Mouse (Mus musculus): ENCODE data around the gene Zfp524. TPM values are rescaled to one million over a fixed set of nuclear protein-coding genes. Genes with fewer than 3 reads are reported as not detected.

Zfp524 gene
- polyA plus RNA-seq, 1 experiment = 15.7 TPM

DNA sequence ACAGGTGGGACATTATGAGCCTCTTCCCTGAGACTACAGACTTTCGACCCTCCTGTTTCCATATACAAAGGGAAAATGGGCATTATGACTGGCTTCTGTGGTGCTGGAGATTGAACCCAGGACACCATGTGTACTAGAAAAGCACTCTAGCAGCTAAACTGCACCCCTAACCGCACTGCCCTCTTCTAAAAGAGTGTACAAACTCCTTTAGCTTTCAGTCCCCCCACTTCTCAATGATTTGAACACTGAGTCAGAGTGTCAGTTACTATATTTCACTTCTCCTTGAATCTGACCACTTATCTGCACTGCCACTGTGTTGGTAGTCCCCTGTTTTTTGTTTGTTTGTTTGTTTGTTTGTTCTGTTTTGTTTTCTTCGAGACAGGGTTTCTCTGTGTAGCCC lies 19.6 kb downstream of the Zfp524 start, which contains the start of gene 4632433K11Rik:
Gene 4632433K11Rik (plus strand): TSS at position 301 of the 400 bp plus-strand sequence.
- H3K36me3 ChIP-seq (ENCODE audit: control insufficient read depth, insufficient read depth) = peaks cover 12% of the 10 kb centered on the region
- no peak within 1 kb of the TSS for H3K4me2 ChIP-seq (ENCODE audit: low read depth)
- H3K79me2 ChIP-seq (ENCODE audit: control insufficient read depth, insufficient read depth) = no peaks in the 10 kb centered on the region
- H3K27me3 ChIP-seq (ENCODE audit: control insufficient read depth, insufficient read depth, insufficient read length) = no peaks in the 10 kb centered on the region
- no peak for TF ChIP-seq MYOD1 (IDR thresholded peaks at IDR 0.05; ENCODE audit: control insufficient read depth in 1 of 3, insufficient read length in 2 of 3, low read depth in 2 of 3)
- no peak within 1 kb of the TSS for H3K4me3 ChIP-seq
- H3ac ChIP-seq (ENCODE audit: control insufficient read depth, insufficient read length) = no peak within 1 kb of the TSS

DNA sequence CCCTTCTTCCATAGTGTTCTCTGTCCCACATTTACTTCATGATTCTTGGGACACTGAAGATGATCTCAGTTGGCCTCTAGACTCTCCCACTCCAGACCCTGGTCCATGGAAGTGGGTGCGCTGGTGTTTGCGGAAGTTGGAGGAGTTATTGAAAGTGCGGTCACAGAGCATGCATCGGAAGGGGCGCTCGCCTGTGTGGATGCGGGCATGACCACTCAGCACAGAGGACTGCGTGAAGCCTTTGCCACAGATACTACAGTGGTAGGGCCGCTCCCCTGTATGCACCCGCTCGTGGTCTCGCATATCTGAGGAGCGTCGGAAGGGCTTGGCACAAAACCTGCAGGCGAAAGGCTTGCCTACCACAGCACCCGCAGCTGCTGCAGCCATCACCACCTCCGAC lies 21.4 kb downstream of the Zfp524 start:
- Histone ChIP-seq H3K4me3 (no peak overlapping the region), H3K79me2 (ENCODE audit: control insufficient read depth, insufficient read depth) (no peaks in the 10 kb centered on the region), H3K27me3 (ENCODE audit: control insufficient read depth, insufficient read depth, insufficient read length) (no peaks in the 10 kb centered on the region), H3ac (ENCODE audit: control insufficient read depth, insufficient read length) (no peak overlapping the region), H3K4me2 (ENCODE audit: low read depth) (no peak overlapping the region), H3K36me3 (ENCODE audit: control insufficient read depth, insufficient read depth) (peaks cover 12% of the 10 kb centered on the region)
- TF ChIP-seq POLR2AphosphoS2 (IDR thresholded peaks at IDR 0.05; ENCODE audit: insufficient read length, low read depth) (peak; percentile 55), TCF3 (IDR thresholded peaks at IDR 0.05; ENCODE audit: insufficient read length, low read depth) (no peak)

DNA sequence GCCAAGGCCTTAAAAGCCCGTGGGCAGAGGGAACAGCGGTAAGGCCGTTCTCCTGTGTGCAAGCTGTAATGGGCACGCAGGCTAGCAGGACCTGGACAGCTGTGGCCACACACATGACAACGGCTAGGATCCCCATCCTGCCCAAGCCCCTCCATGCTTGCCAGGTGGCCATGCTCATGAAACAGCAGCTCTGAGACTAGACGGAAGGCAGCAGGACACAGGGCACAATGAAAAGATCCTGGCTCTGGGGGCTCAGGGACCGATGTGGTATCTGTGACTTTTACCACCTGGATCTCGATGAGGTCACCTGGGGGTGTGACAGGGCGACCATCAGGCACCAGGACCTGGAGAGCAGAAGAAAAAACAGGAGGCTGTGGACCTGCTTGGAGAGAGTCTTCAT lies 21.9 kb downstream of the Zfp524 start:
- H3K4me2 ChIP-seq (ENCODE audit: low read depth) = no peak overlapping the region
- no peak overlapping the region for H3ac ChIP-seq (ENCODE audit: control insufficient read depth, insufficient read length)
- no peaks in the 10 kb centered on the region for H3K27me3 ChIP-seq (ENCODE audit: control insufficient read depth, insufficient read depth, insufficient read length)
- no peaks in the 10 kb centered on the region for H3K79me2 ChIP-seq (ENCODE audit: control insufficient read depth, insufficient read depth)
- TF ChIP-seq MYOG (IDR thresholded peaks at IDR 0.05; ENCODE audit: control insufficient read depth in 1 of 3, insufficient read depth in 1 of 3, insufficient read length in 2 of 3, low read depth in 2 of 3) (no peak), POLR2AphosphoS2 (IDR thresholded peaks at IDR 0.05; ENCODE audit: insufficient read length, low read depth) (peak; percentile 35)
- peaks cover 12% of the 10 kb centered on the region for H3K36me3 ChIP-seq (ENCODE audit: control insufficient read depth, insufficient read depth)
- H3K4me3 ChIP-seq = no peak overlapping the region

DNA sequence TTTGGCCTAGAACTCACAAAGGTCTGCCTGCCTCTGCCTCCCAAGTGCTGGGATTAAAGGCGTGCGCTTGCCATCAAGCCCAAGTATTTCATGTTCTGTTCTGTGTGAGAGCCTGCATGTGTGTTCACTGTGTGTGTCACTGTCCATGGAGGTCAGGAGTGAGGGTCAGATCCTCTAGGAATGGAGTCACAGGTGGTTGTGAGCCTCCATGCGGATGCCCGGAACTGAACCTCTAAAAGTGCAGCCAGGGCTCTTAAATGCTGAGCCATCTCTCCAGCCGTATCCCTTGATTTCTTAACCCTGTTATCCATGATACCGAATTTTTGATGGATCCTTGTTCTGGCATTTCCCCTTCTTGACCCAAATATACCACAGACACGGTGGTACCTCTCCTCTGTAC lies 22.8 kb downstream of the Zfp524 start:
- H3K4me2 ChIP-seq (ENCODE audit: low read depth) = no peak overlapping the region
- peaks cover 12% of the 10 kb centered on the region for H3K36me3 ChIP-seq (ENCODE audit: control insufficient read depth, insufficient read depth)
- H3K27me3 ChIP-seq (ENCODE audit: control insufficient read depth, insufficient read depth, insufficient read length) = no peaks in the 10 kb centered on the region

DNA sequence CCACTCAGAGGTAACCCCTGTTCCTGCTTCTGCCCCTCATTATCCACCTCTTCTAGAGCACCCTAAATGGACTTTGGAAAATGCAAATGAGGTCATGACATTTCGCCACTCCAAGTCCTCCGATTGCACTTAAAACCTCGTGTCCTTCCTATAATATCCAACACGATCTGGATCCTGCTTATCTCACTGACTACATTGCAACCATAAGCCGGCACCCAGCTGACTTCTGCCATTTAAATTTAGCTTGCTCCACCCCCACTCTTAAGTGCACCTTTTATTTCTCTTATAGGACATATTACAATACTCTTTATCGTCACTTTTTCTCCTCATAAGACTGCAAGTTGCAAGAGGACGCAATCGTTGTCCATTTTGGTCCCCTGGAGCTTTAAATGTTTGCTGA lies 23.3 kb downstream of the Zfp524 start:
- no peaks in the 10 kb centered on the region for H3K79me2 ChIP-seq (ENCODE audit: control insufficient read depth, insufficient read depth)
- H3K27me3 ChIP-seq (ENCODE audit: control insufficient read depth, insufficient read depth, insufficient read length) = no peaks in the 10 kb centered on the region
- peaks cover 12% of the 10 kb centered on the region for H3K36me3 ChIP-seq (ENCODE audit: control insufficient read depth, insufficient read depth)
- no peak for TF ChIP-seq TCF3 (IDR thresholded peaks at IDR 0.05; ENCODE audit: insufficient read length, low read depth)
- TF ChIP-seq POLR2A (IDR thresholded peaks at IDR 0.05; ENCODE audit: insufficient read length, low read depth) = no peak
- no peak for TF ChIP-seq POLR2AphosphoS2 (IDR thresholded peaks at IDR 0.05; ENCODE audit: insufficient read length, low read depth)
- no peak for TF ChIP-seq MYOD1 (IDR thresholded peaks at IDR 0.05; ENCODE audit: control insufficient read depth in 1 of 3, insufficient read length in 2 of 3, low read depth in 2 of 3)
- no peak for TF ChIP-seq USF1 (IDR thresholded peaks at IDR 0.05; ENCODE audit: low read depth)
- no peak for TF ChIP-seq TCF12 (IDR thresholded peaks at IDR 0.05; ENCODE audit: insufficient read depth, poor library complexity, severe bottlenecking)
- TF ChIP-seq REST (IDR thresholded peaks at IDR 0.05; ENCODE audit: insufficient read depth, insufficient read length) = no peak
- TF ChIP-seq MYOG (IDR thresholded peaks at IDR 0.05; ENCODE audit: control insufficient read depth in 1 of 3, insufficient read depth in 1 of 3, insufficient read length in 2 of 3, low read depth in 2 of 3) = no peak
- no peak for TF ChIP-seq CEBPB (IDR thresholded peaks at IDR 0.05; ENCODE audit: insufficient read depth, poor library complexity, severe bottlenecking)
- no peak for TF ChIP-seq E2F4 (IDR thresholded peaks at IDR 0.05; ENCODE audit: insufficient read depth)
- no peak for TF ChIP-seq MAX (IDR thresholded peaks at IDR 0.05; ENCODE audit: low read depth)
- TF ChIP-seq SRF (IDR thresholded peaks at IDR 0.05; ENCODE audit: control insufficient read depth, insufficient read length, low read depth) = no peak
- peak overlapping the region; percentile 50 for H3K4me2 ChIP-seq (ENCODE audit: low read depth)
- peak overlapping the region; percentile 62 for H3K4me3 ChIP-seq
- peak overlapping the region; percentile 52 for H3ac ChIP-seq (ENCODE audit: control insufficient read depth, insufficient read length)

More for the DNA sequence above, 22.8 kb downstream of the Zfp524 start:
- TF ChIP-seq REST (IDR thresholded peaks at IDR 0.05; ENCODE audit: insufficient read depth, insufficient read length) (no peak), POLR2A (IDR thresholded peaks at IDR 0.05; ENCODE audit: insufficient read length, low read depth) (no peak), POLR2AphosphoS2 (IDR thresholded peaks at IDR 0.05; ENCODE audit: insufficient read length, low read depth) (no peak), TCF3 (IDR thresholded peaks at IDR 0.05; ENCODE audit: insufficient read length, low read depth) (no peak), USF1 (IDR thresholded peaks at IDR 0.05; ENCODE audit: low read depth) (no peak), MYOG (IDR thresholded peaks at IDR 0.05; ENCODE audit: control insufficient read depth in 1 of 3, insufficient read depth in 1 of 3, insufficient read length in 2 of 3, low read depth in 2 of 3) (no peak), TCF12 (IDR thresholded peaks at IDR 0.05; ENCODE audit: insufficient read depth, poor library complexity, severe bottlenecking) (no peak), MYOD1 (IDR thresholded peaks at IDR 0.05; ENCODE audit: control insufficient read depth in 1 of 3, insufficient read length in 2 of 3, low read depth in 2 of 3) (no peak), MAX (IDR thresholded peaks at IDR 0.05; ENCODE audit: low read depth) (no peak), E2F4 (IDR thresholded peaks at IDR 0.05; ENCODE audit: insufficient read depth) (no peak), SRF (IDR thresholded peaks at IDR 0.05; ENCODE audit: control insufficient read depth, insufficient read length, low read depth) (no peak), CEBPB (IDR thresholded peaks at IDR 0.05; ENCODE audit: insufficient read depth, poor library complexity, severe bottlenecking) (no peak)
- H3K79me2 ChIP-seq (ENCODE audit: control insufficient read depth, insufficient read depth) = no peaks in the 10 kb centered on the region
- H3K4me3 ChIP-seq = no peak overlapping the region
- H3ac ChIP-seq (ENCODE audit: control insufficient read depth, insufficient read length) = no peak overlapping the region
